Mouse (Mus musculus): Measurements from ENCODE around the gene Vmn2r117. TPM values are rescaled to one million over a fixed set of nuclear protein-coding genes. Genes with fewer than 3 reads are reported as not detected.

The Vmn2r117 gene
- not detected in 2 replicates for polyA plus RNA-seq (2015; fragmentation: Nextera tagmentation; extraction: Ambion mirVana)

GRCm38 (mm10) chr17:23479599-23479998, at the start of gene Vmn2r117:
Vmn2r117 (minus strand) TSS chr17:23479699.

Other genes starting within 250 kb of the Vmn2r117 start
- gene Vmn2r114, start 167.2 kb downstream of the Vmn2r117 start, polyA plus RNA-seq (2015; fragmentation: Nextera tagmentation; extraction: Ambion mirVana), result not detected in 2 replicates
- not detected in 2 replicates for gene Vmn2r115, start 136.0 kb downstream of the Vmn2r117 start, polyA plus RNA-seq (2015; fragmentation: Nextera tagmentation; extraction: Ambion mirVana)
- gene Vmn2r116, start 95.1 kb downstream of the Vmn2r117 start, polyA plus RNA-seq (2015; fragmentation: Nextera tagmentation; extraction: Ambion mirVana), result not detected in 2 replicates
- 8.0 TPM in 2 replicates for gene Zfp213, start 84.5 kb upstream of the Vmn2r117 start, polyA plus RNA-seq (2015; fragmentation: Nextera tagmentation; extraction: Ambion mirVana)
- 4.9 and 5.1 TPM in 2 replicates for gene Zfp13, start 119.8 kb upstream of the Vmn2r117 start, polyA plus RNA-seq (2015; fragmentation: Nextera tagmentation; extraction: Ambion mirVana)
- gene Zscan10, start 121.2 kb upstream of the Vmn2r117 start, polyA plus RNA-seq (2015; fragmentation: Nextera tagmentation; extraction: Ambion mirVana), result not detected in 2 replicates
- gene Mmp25, start 165.6 kb upstream of the Vmn2r117 start, polyA plus RNA-seq (2015; fragmentation: Nextera tagmentation; extraction: Ambion mirVana), result 0.11 and 0.14 TPM in 2 replicates
- 6.3 and 8.5 TPM in 2 replicates for gene Bicdl2, start 180.8 kb upstream of the Vmn2r117 start, polyA plus RNA-seq (2015; fragmentation: Nextera tagmentation; extraction: Ambion mirVana)
- gene Hcfc1r1, start 193.9 kb upstream of the Vmn2r117 start, polyA plus RNA-seq (2015; fragmentation: Nextera tagmentation; extraction: Ambion mirVana), result 272 and 288 TPM in 2 replicates
- gene Thoc6, start 194.2 kb upstream of the Vmn2r117 start, polyA plus RNA-seq (2015; fragmentation: Nextera tagmentation; extraction: Ambion mirVana), result 18.7 and 18.8 TPM in 2 replicates
- gene Tnfrsf12a, start 197.8 kb upstream of the Vmn2r117 start, polyA plus RNA-seq (2015; fragmentation: Nextera tagmentation; extraction: Ambion mirVana), result 82.9 and 116 TPM in 2 replicates
- 0.15 and 0.33 TPM in 2 replicates for gene Cldn6, start 199.6 kb upstream of the Vmn2r117 start, polyA plus RNA-seq (2015; fragmentation: Nextera tagmentation; extraction: Ambion mirVana)
- not detected in 2 replicates for gene Cldn9, start 204.3 kb upstream of the Vmn2r117 start, polyA plus RNA-seq (2015; fragmentation: Nextera tagmentation; extraction: Ambion mirVana)
- gene 1520401A03Rik, start 243.1 kb upstream of the Vmn2r117 start, polyA plus RNA-seq (2015; fragmentation: Nextera tagmentation; extraction: Ambion mirVana), result 0.04 TPM in 1 of 2 replicates, not detected in the other
- gene Pkmyt1, start 246.6 kb upstream of the Vmn2r117 start, polyA plus RNA-seq (2015; fragmentation: Nextera tagmentation; extraction: Ambion mirVana), result 19.7 and 21.9 TPM in 2 replicates

Data from urinary bladder, postnatal 0 days (tissue).